ENCODE assay signal across 9 mouse cellular contexts in the genomic region with DNA sequence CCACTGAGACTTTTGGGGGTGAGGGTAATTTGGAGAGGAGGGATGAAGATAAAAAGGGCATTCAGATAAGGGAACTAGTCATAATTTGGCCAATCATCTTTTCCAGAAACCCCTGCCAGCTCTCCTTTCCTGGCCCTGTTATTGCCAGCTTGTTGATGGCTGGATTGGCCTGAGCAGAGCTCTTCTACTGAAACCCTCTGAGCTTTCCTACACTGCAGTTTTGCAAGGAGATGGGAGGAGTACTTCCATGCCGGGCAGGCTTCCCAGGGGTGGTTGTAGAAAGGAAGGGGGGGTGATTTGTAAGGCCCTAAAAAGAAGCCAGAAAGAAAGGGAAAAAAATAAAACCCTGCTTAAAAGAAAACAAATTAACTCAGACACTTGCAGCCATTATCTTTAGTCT.
DNase-seq lines count a peak whose midpoint lies in the region; ATAC-seq lines count a peak whose summit lies in the region.
"Had no signal": no experiment of that assay in that cellular context is flagged by ENCODE, and none has a peak within 500 bp of the region (broad histone marks: within the 10 kb centered on the region; RNA-seq: fewer than 3 reads in every experiment).

No protein-coding gene starts in this region.

- peak; percentile 55 for DNase-seq in ovary, adult 18-20 months (ENCODE audit: low spot score)
- DNase-seq in ovary, postnatal 10 days (ENCODE audit: low spot score): no peak
- DNase-seq in gastrocnemius, postnatal 36 days: peak; percentile 46 to 61
- DNase-seq in heart, postnatal 36 days: peak; percentile 65 to 69
- DNase-seq in testis, postnatal 14 days (ENCODE audit: low spot score): peak; percentile 11
- no peak for DNase-seq in T-cell, adult 2 months (ENCODE audit: low spot score)
- no peak for DNase-seq in c-Kit-positive CD71-positive TER-119-positive erythroid progenitor cells, embryonic 14.5 days (ENCODE audit: low spot score)
- DNase-seq: thymus, postnatal 4 days had no signal

- intact Hi-C loops in gastrocnemius, postnatal 36 days (cut with DNase I): no loop called here
- intact Hi-C loops in heart, postnatal 36 days (cut with DNase I): no loop called here

- ATAC-seq in erythroid progenitor cell, adult 5-6 weeks (replicated peaks; ENCODE audit: low FRiP score, poor library complexity, severe bottlenecking): no peak

Comparison
In these comparisons a context has a peak if more than half of its experiments do, and no peak if none do; other contexts are left out.
1. DNase-seq: peak in ovary, adult 18-20 months (single experiment), gastrocnemius, postnatal 36 days (2 of 2), heart, postnatal 36 days (2 of 2) and testis, postnatal 14 days (single experiment); none in ovary, postnatal 10 days (single experiment), T-cell, adult 2 months (single experiment) and c-Kit-positive CD71-positive TER-119-positive erythroid progenitor cells, embryonic 14.5 days (single experiment).